Mouse (Mus musculus) midbrain, embryonic 12.5 days (tissue): ENCODE results near the gene Rngtt. TPM values are rescaled to one million over a fixed set of nuclear protein-coding genes. Genes with fewer than 3 reads are reported as not detected.

ENCODE experiments used
- ATAC-seq: fragments of 200-750 bp; cut with Nextera tagmentation; 2 replicates; pipeline ENCODE4 v1.8.0; 2017; ENCODE audit warnings: low read depth, moderate TSS enrichment, moderate library complexity; ENCODE audit not compliant: low FRiP score
- H3K27ac ChIP-seq: fragments of 300-500 bp; sonication (generic); replicated peaks from 2 replicates; pipeline ENCODE4 v1.5.1; 2016; ENCODE audit warnings: mild to moderate bottlenecking
- H3K27me3 ChIP-seq: fragments of 300-500 bp; sonication (generic); 2 replicates; pipeline ENCODE4 v1.6.1; 2016; ENCODE audit warnings: mild to moderate bottlenecking
- H3K36me3 ChIP-seq: fragments of 300-500 bp; sonication (generic); 2 replicates; pipeline ENCODE4 v1.6.1; 2016
- H3K4me1 ChIP-seq: fragments of 300-500 bp; sonication (generic); 2 replicates; pipeline ENCODE4 v1.6.1; 2016
- H3K4me2 ChIP-seq: fragments of 300-500 bp; sonication (generic); replicated peaks from 2 replicates; pipeline ENCODE4 v1.6.1; 2016; ENCODE audit warnings: mild to moderate bottlenecking, moderate library complexity
- H3K4me3 ChIP-seq: fragments of 300-500 bp; sonication (generic); 2 replicates; pipeline ENCODE4 v1.5.1; 2016; ENCODE audit warnings: mild to moderate bottlenecking
- H3K9ac ChIP-seq: fragments of 300-500 bp; sonication (generic); replicated peaks from 2 replicates; pipeline ENCODE4 v1.6.1; 2016; ENCODE audit warnings: mild to moderate bottlenecking, moderate library complexity
- H3K9me3 ChIP-seq: fragments of 300-500 bp; sonication (generic); 2 replicates; pipeline ENCODE4 v1.6.1; 2016; ENCODE audit warnings: mild to moderate bottlenecking
- WGBS: fragments of 180-500 bp; shearing (Covaris S2); methylation state at CpG from one replicate; pipeline ENCODE4 v1.1.7; 2016; 5-methylcytosine and 5-hydroxymethylcytosine counted together
- polyA plus RNA-seq: library from polyadenylated mRNA; unstranded; fragments of >200 nt; fragmentation: Nextera tagmentation; extraction: Ambion mirVana; gene quantifications from 2 replicates; pipeline ENCODE4 v1.2.1, GENCODE M21; 2016

The Rngtt gene
- polyA plus RNA-seq, 1 experiment from 2014 or later = 34.1 TPM

- no peaks in the 10 kb centered on the region for H3K9me3 ChIP-seq
- H3K4me1 ChIP-seq = no peaks in the 10 kb centered on the region
- WGBS = 96% methylated on average over 1 of the region's 1 CpGs
- H3K4me2 ChIP-seq = no peak overlapping the region
- no peaks in the 10 kb centered on the region for H3K27me3 ChIP-seq
- H3K4me3 ChIP-seq = no peak overlapping the region
- peaks cover 52% of the 10 kb centered on the region for H3K36me3 ChIP-seq
- no peak for ATAC-seq
- no peak overlapping the region for H3K27ac ChIP-seq
- no peak overlapping the region for H3K9ac ChIP-seq
These were observed 22.9 kb downstream of the Rngtt start for GRCm38 (mm10) chr4:33332956-33333455.

GRCm38 (mm10) chr4:33337999-33338398, 27.9 kb downstream of the Rngtt start:
- no peak overlapping the region for H3K4me3 ChIP-seq
- ATAC-seq = no peak
- H3K4me1 ChIP-seq = no peaks in the 10 kb centered on the region
- H3K4me2 ChIP-seq = no peak overlapping the region
- H3K9ac ChIP-seq = no peak overlapping the region
- H3K36me3 ChIP-seq = peaks cover 51% of the 10 kb centered on the region
- no peak overlapping the region for H3K27ac ChIP-seq
- no peaks in the 10 kb centered on the region for H3K27me3 ChIP-seq
- 93% methylated on average over 1 of the region's 1 CpGs for WGBS
- H3K9me3 ChIP-seq = no peaks in the 10 kb centered on the region

GRCm38 (mm10) chr4:33342877-33343731, 33.0 kb downstream of the Rngtt start:
- no peak overlapping the region for H3K27ac ChIP-seq
- peaks cover 39% of the 10 kb centered on the region for H3K36me3 ChIP-seq
- H3K9me3 ChIP-seq = no peaks in the 10 kb centered on the region
- no peak for ATAC-seq
- no peaks in the 10 kb centered on the region for H3K4me1 ChIP-seq
- H3K4me2 ChIP-seq = no peak overlapping the region
- H3K27me3 ChIP-seq = no peaks in the 10 kb centered on the region
- WGBS = 86% methylated on average over 7 of the region's 7 CpGs
- no peak overlapping the region for H3K9ac ChIP-seq
- H3K4me3 ChIP-seq = no peak overlapping the region

- peaks cover 39% of the 10 kb centered on the region for H3K36me3 ChIP-seq
- 85% methylated on average over 6 of the region's 6 CpGs for WGBS
- H3K27ac ChIP-seq = no peak overlapping the region
- H3K4me3 ChIP-seq = no peak overlapping the region
- no peak overlapping the region for H3K9ac ChIP-seq
- no peaks in the 10 kb centered on the region for H3K27me3 ChIP-seq
- ATAC-seq = no peak
- H3K4me1 ChIP-seq = no peaks in the 10 kb centered on the region
- H3K9me3 ChIP-seq = no peaks in the 10 kb centered on the region
- no peak overlapping the region for H3K4me2 ChIP-seq
These were observed 33.6 kb downstream of the Rngtt start for GRCm38 (mm10) chr4:33343732-33344057.

DNA sequence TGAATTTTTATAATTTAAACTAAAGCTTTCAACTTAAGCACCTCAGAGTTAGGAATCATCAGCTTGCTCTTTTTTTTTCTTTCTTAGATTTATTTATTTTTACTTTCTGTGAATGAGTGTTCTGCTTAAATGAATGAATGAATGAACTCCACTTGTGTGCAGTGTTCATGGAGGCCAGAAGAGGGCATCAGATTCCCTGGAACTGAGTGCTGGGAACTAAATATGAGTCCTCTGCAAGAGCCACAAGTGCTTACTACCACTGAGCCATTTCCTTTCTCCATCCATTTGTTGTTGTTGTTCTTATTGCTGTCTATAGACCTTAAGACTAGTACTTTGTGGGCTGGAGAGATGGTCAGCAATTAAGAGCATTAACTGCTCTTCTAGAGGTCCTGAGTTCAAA, 53.3 kb downstream of the Rngtt start:
- H3K36me3 ChIP-seq = peaks cover 11% of the 10 kb centered on the region
- no peak overlapping the region for H3K4me2 ChIP-seq
- no peak overlapping the region for H3K27ac ChIP-seq
- no peaks in the 10 kb centered on the region for H3K9me3 ChIP-seq
- H3K4me3 ChIP-seq = no peak overlapping the region
- no peaks in the 10 kb centered on the region for H3K27me3 ChIP-seq
- H3K4me1 ChIP-seq = no peaks in the 10 kb centered on the region
- H3K9ac ChIP-seq = no peak overlapping the region
- no peak for ATAC-seq

- ATAC-seq = no peak
- WGBS = 69% methylated on average over 6 of the region's 6 CpGs
These were observed 64.8 kb downstream of the Rngtt start for GRCm38 (mm10) chr4:33374916-33375315.

DNA sequence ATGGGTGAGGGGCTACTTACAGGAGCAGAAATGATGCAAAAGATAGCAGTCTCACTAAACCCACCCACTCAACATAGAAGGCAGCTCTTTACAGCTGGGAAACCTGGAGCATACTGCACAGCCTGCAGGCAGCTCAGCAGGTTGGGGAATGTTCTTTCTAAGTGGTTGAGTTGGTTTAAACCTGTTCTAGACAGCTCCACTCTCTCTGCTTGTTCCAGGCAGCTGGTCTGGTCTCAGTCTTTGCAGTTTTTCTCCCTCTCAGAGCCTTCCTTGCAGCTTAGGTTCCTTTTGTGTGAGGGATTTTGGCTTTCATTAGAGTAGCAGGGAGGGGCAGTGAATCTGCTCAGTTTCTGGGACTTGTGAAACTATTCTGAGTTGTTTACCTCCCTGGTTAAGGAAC, 67.5 kb downstream of the Rngtt start:
- Histone ChIP-seq H3K4me2 (no peak overlapping the region), H3K27ac (no peak overlapping the region), H3K27me3 (no peaks in the 10 kb centered on the region), H3K9me3 (no peaks in the 10 kb centered on the region), H3K4me3 (no peak overlapping the region), H3K4me1 (no peaks in the 10 kb centered on the region), H3K9ac (no peak overlapping the region), H3K36me3 (peaks cover 11% of the 10 kb centered on the region; the same call in 1 of the 2 replicates)
- ATAC-seq = no peak

More at GRCm38 (mm10) chr4:33374916-33375315, 64.8 kb downstream of the Rngtt start:
- Histone ChIP-seq H3K27ac (no peak overlapping the region), H3K27me3 (no peaks in the 10 kb centered on the region), H3K9ac (no peak overlapping the region), H3K36me3 (peaks cover 10% of the 10 kb centered on the region), H3K4me2 (no peak overlapping the region), H3K4me3 (no peak overlapping the region), H3K4me1 (no peaks in the 10 kb centered on the region), H3K9me3 (no peaks in the 10 kb centered on the region)

GRCm38 (mm10) chr4:33378894-33379293, 68.8 kb downstream of the Rngtt start:
- Histone ChIP-seq H3K9me3 (no peaks in the 10 kb centered on the region), H3K4me3 (no peak overlapping the region), H3K27me3 (no peaks in the 10 kb centered on the region), H3K4me1 (no peaks in the 10 kb centered on the region), H3K27ac (no peak overlapping the region), H3K4me2 (no peak overlapping the region), H3K9ac (no peak overlapping the region), H3K36me3 (peaks cover 11% of the 10 kb centered on the region; the same call in 1 of the 2 replicates)
- WGBS = 88% methylated on average over 6 of the region's 6 CpGs
- no peak for ATAC-seq

DNA sequence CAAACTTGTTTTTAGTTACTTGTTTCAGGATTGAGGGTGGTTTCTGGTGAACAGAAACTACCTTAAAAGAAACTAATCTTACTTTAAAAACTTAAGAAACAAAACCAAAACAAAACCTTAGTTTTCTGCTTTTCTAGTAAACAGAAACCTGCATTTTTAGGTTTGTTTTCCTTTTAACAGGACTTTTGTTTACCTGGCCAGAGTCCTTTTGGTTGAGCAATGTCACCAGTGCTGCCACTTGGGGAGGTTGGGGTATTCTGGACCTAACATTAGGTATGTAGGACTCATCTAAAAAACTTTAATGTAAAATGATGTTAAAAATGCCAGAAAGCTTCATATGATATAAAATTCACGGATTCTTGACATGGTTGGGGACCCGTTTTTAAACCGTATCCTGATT, 78.8 kb downstream of the Rngtt start:
- Histone ChIP-seq H3K4me1 (no peaks in the 10 kb centered on the region), H3K27me3 (no peaks in the 10 kb centered on the region), H3K27ac (no peak overlapping the region), H3K9ac (no peak overlapping the region), H3K4me3 (no peak overlapping the region), H3K4me2 (no peak overlapping the region), H3K36me3 (no peaks in the 10 kb centered on the region), H3K9me3 (no peaks in the 10 kb centered on the region)
- WGBS = 95% methylated on average over 3 of the region's 3 CpGs
- ATAC-seq = no peak

- ATAC-seq = no peak
- H3K4me2 ChIP-seq = no peak overlapping the region
- H3K9ac ChIP-seq = no peak overlapping the region
- H3K4me3 ChIP-seq = no peak overlapping the region
- no peaks in the 10 kb centered on the region for H3K27me3 ChIP-seq
- no peaks in the 10 kb centered on the region for H3K36me3 ChIP-seq
- H3K9me3 ChIP-seq = no peaks in the 10 kb centered on the region
- H3K4me1 ChIP-seq = no peaks in the 10 kb centered on the region
- H3K27ac ChIP-seq = no peak overlapping the region
These were observed 80.5 kb downstream of the Rngtt start for GRCm38 (mm10) chr4:33390660-33391059.

GRCm38 (mm10) chr4:33393437-33393836, 83.3 kb downstream of the Rngtt start:
- ATAC-seq = no peak
- Histone ChIP-seq H3K4me3 (no peak overlapping the region), H3K4me1 (no peaks in the 10 kb centered on the region), H3K9ac (no peak overlapping the region), H3K27ac (no peak overlapping the region), H3K36me3 (no peaks in the 10 kb centered on the region), H3K4me2 (no peak overlapping the region), H3K27me3 (no peaks in the 10 kb centered on the region), H3K9me3 (no peaks in the 10 kb centered on the region)
- WGBS = 98% methylated on average over 2 of the region's 2 CpGs

DNA sequence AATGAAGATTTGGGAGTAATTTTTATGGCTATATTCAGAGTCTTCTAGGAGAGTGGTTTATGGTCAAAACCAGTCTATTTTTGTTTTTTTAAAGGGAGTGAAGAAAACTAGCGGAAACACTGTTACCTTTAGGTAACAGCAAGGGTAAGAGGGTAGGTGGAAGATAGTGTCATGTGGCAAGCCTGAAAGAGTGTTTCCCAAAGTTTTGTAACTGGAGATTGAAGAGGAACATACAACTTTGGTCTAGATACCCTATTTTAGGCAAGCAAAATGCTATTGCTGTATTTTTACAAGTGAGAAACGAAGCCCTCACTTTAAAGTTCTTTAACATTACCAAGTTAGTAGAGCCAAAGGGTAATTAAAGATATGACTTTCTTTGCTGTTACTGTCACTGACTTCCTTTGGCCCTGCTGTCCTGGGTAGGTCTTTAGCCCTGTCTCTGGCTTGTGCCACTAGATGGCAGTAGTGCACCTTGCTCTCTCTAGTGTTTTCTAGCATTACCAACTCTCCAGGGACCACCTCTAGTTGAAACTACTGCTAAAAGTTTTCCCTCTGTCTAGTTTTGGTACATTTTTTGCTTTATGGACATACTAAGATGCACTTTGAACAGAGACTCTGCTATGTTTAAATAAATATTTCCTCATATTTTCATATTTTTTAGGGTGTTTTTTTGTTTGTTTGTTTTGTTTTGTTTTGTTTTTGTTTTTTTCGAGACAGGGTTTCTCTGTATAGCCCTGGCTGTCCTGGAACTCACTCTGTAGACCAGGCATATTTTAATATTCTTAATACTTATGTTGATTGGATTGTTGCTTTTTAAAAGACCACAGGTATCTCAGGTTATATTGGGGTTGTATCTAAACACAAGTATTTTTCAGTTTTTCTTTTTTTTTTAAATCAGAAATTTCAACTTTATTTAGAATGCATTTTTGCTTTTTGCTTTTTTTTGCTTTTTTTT, 86.4 kb downstream of the Rngtt start:
- WGBS = 55% methylated on average over 3 of the region's 3 CpGs
- Histone ChIP-seq H3K27ac (no peak overlapping the region), H3K4me3 (no peak overlapping the region), H3K9ac (no peak overlapping the region), H3K36me3 (no peaks in the 10 kb centered on the region), H3K4me1 (no peaks in the 10 kb centered on the region), H3K9me3 (no peaks in the 10 kb centered on the region), H3K27me3 (no peaks in the 10 kb centered on the region), H3K4me2 (no peak overlapping the region)
- ATAC-seq = peak; percentile 74
